Mouse (Mus musculus): ENCODE results near the gene Gm10721.
"Not testable (repeated sequence)": the region's sequence is repeated elsewhere in the genome, so short reads cannot be mapped to it uniquely, and the experiment has no call there.

DNA sequence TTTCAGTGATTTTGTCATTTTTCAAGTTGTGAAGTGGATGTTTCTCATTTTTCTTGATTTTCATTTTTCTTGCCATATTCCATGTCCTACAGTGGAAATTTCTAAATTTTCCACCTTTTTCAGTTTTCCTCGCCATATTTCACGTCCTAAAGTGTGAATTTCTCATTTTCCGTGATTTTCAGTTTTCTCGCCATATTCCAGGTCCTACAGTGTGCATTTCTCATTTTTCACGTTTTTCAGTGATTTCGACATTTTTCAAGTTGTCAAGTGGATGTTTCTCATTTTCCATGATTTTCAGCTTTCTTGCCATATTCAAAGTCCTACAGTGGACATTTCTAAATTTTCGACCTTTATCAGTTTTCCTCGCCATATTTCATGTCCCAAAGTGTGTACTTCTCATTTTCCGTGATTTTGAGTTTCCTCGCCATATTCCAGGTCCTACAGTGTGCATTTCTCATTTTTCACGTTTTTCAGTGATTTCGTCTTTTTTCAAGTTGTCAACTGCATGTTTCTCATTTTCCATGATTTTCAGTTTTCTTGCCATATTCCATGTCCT, 12.1 kb downstream of the Gm10721 start, which contains the start of gene Gm10717:
- not testable (repeated sequence) for TF ChIP-seq CTCF (IDR thresholded peaks at IDR 0.05; ENCODE audit: control insufficient read depth, insufficient read depth, insufficient read length); FOSL1 (IDR thresholded peaks at IDR 0.05; ENCODE audit: insufficient read depth, low read length, poor library complexity, severe bottlenecking); MAX (IDR thresholded peaks at IDR 0.05); USF1 (IDR thresholded peaks at IDR 0.05; ENCODE audit: low read depth); CEBPB (IDR thresholded peaks at IDR 0.05; ENCODE audit: low read depth); MYOG (IDR thresholded peaks at IDR 0.05; ENCODE audit: control insufficient read depth, extremely low read depth, insufficient read length); MYOD1 (IDR thresholded peaks at IDR 0.05; ENCODE audit: control insufficient read depth, insufficient read length, low read depth)

Data from C2C12 (cell line).